Mouse (Mus musculus) inflammation-experienced regulatory T-cells, adult 6 months (primary cell): ENCODE results near the gene 9330161L09Rik. TPM values are rescaled to one million over a fixed set of nuclear protein-coding genes. Genes with fewer than 3 reads are reported as not detected.

ENCODE experiments used
- ATAC-seq: one replicate; pipeline ENCODE4 v1.8.0; 2017
- polyA plus RNA-seq, 3 experiments: library from polyadenylated mRNA; unstranded; fragments of 100-300 nt; shearing (Covaris generic); gene quantifications; one replicate each; pipeline ENCODE4 v1.2.1; 2017

Gene 9330161L09Rik
- polyA plus RNA-seq, 3 experiments from 2014 or later, result 1.1 TPM; not detected in 1

- peak; percentile 99 for ATAC-seq
Measured at GRCm38 (mm10) chr12:103388505-103389347, 18.9 kb downstream of the 9330161L09Rik start, which contains the start of gene Otub2. Gene Otub2, plus strand, starts transcription at chr12:103388682.

DNA sequence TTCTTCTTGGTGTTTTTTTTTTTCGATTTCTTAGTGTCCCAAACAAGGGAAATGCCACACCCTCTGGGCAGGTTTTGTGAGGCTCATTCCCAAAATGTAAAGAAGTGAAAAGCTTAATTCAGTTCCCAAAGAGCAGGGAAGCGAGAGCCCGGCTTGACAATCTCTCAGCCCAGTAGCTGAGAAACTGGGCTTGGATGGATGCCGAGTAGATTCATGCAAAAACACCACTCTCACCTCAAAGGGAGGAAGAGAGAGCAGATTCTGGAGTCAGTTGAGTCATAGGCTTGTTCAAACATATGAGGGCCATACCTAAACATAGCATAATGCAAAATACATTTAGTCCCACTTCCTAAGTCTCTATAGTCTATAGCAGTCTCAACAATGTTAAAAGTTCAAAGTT lies 27.4 kb downstream of the 9330161L09Rik start:
- no peak for ATAC-seq

DNA sequence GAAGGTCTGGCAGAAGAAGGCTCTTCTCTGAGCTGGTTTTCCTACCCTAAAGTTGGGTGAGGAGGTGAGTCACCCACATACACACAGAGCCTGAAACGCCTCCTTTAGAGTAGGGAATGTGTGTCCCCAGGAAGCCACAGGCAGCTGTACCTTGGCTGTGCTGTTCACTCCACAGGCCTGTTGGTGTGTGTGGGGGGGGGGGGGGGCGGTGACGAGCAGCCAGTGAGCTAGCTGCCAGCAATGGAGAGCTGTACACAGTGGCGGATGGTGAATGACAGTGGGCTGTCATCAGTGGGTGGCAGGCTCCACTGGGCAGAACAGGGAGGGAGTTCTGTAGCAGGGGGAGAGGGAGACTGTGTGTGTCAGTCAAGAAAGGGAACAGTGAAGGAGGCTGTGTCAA lies 30.8 kb downstream of the 9330161L09Rik start:
- no peak for ATAC-seq

DNA sequence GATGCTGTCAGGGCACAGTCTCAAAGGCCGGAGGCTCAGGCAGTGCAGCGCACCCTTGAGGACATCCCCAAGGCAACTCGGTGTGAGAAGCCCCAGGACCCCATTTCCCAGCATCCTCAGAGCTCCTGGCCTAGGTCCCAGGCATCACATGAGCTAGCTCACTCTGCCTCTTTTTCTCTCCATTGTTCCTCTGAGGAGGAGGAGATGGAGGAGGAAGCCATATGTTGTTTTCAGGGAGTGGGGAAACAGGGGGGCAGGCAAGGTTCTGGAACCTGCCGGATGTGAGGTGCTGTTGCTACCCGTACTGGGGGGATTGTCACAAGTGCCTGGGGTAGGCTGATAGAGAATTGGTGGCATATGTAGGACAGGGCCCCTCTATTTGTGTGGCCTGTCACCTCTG lies 31.5 kb downstream of the 9330161L09Rik start:
- no peak for ATAC-seq

GRCm38 (mm10) chr12:103373530-103374236 lies 33.9 kb downstream of the 9330161L09Rik start:
- ATAC-seq, result no peak

- peak; percentile 72 for ATAC-seq
Measured at GRCm38 (mm10) chr12:103371711-103372110, 35.9 kb downstream of the 9330161L09Rik start.

GRCm38 (mm10) chr12:103370861-103371260 lies 36.8 kb downstream of the 9330161L09Rik start:
- no peak for ATAC-seq

DNA sequence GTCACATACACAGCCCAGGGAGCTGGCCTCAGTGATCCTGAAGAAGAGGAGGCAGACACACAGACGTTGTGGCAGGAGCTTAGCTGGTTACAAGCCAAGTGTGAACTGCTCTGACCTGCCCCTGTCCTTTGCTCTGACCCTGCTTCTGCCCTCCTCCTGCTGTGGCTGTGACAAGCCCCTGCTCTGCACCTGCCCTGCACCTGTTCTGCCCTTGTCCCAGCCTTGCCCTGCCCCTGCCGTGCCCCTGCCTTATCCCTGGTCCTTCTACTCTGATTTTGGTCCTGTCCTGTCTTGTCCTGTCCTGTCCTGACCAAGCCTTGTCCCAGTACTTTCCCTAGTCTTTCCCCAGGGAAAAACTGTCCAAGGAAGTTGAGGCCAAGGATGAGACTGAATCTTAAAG lies 38.8 kb downstream of the 9330161L09Rik start:
- no peak for ATAC-seq

DNA sequence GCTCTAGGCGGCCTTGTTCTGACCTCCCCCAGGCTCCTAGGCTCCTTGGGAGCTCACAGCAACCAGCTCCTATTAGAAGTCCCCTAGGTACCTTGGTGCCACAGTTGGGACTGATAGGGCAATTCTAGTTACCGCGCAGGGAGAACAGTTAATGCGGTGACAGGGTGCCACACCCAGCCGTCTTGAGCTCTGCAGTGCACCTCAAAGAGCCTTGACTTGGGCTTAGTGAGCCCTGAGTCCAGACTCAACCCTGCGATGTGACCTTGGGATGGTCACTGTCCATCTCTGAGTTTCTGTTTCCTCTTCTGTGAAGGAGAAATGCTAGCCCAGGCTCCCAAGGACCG lies 39.3 kb downstream of the 9330161L09Rik start:
- ATAC-seq, result no peak

- peak; percentile 62 for ATAC-seq
Measured at GRCm38 (mm10) chr12:103367620-103368325, 39.8 kb downstream of the 9330161L09Rik start.

DNA sequence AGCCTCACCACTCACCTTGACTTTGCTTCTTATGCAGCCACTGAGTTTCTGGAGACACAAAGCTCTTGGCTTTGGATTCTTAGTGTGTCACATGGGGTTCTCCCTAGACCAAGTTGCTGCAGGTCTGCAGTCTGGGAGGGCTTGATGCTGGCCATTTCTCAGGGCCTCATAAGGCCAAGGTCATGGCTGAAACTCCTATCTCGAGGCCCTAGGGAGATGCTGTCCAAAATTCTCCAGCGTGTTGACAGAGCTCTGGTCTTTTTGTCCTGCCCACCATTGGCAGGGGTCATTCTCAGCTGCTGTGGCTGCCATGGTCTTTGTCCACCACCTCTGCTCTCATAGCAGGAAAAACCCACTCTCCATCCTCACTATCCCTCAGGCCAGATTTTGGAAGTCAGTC lies 40.4 kb downstream of the 9330161L09Rik start:
- ATAC-seq, result no peak

DNA sequence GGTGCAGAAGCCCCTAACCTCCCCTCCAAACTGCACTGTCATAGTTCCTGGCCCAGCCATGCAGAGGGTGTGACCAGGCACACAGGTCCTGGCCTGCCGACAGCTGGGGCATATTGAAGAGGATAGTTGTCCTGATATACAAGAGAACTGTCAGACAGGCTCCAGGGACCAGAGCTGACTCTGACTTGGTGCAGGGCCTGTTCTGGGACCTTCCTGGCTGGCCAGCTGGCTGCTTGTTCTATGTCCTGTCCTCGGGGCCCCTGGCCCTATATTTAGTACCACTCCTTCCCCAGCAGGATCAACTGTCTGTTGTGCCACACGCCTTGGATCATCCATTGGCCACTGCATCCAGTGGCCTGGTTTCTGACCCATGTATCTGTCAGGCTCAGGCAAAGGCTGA lies 45.3 kb downstream of the 9330161L09Rik start:
- no peak for ATAC-seq

GRCm38 (mm10) chr12:103361539-103362307 lies 45.9 kb downstream of the 9330161L09Rik start:
- no peak for ATAC-seq

DNA sequence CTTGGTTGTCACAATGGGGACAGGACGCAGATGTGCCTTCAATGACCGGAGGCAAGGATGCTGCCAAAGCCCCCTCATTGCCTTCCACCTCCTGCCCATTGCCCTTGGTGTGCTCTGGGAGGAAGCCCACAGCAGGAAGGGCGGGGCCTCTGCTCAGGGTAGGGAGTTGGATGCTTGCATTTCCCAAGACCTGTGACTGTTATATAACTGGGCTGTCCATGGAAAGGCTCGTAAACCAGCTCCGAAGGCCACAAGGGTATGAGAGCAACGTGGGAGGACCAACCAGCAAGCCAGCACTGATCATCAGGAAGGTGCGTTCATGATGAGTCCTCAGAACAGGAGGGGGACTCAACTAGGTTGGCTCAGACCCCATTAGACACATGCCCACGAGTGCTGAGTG lies 46.8 kb downstream of the 9330161L09Rik start:
- ATAC-seq, result no peak

- ATAC-seq, result no peak
Measured at GRCm38 (mm10) chr12:103358951-103359801, 48.4 kb downstream of the 9330161L09Rik start.

- no peak for ATAC-seq
Measured at GRCm38 (mm10) chr12:103358216-103358615, 49.4 kb downstream of the 9330161L09Rik start.

Other genes with a start within 250 kb of the 9330161L09Rik start
- not detected for gene Prima1, start 165.7 kb downstream of the 9330161L09Rik start, polyA plus RNA-seq
- not detected for gene Fam181a, start 96.8 kb downstream of the 9330161L09Rik start, polyA plus RNA-seq
- gene Asb2, start 51.8 kb downstream of the 9330161L09Rik start, polyA plus RNA-seq, result 10 to 100 TPM; 22.5 to 68.5 (median 47.2) TPM
- gene Otub2, start 19.1 kb downstream of the 9330161L09Rik start, polyA plus RNA-seq, result 1 to 10 TPM; 1.3 to 2.3 (median 1.9) TPM
- 100 to 1,000 TPM; 232 to 344 (median 235) TPM for gene Ddx24, start 18.0 kb upstream of the 9330161L09Rik start, polyA plus RNA-seq
- gene Ifi27, start 26.4 kb upstream of the 9330161L09Rik start, polyA plus RNA-seq, result 100 to 1,000 TPM; 291 to 440 (median 388) TPM
- gene Ifi27l2a, start 35.9 kb upstream of the 9330161L09Rik start, polyA plus RNA-seq, result 1,000 to 10,000 TPM in 1 of 3 experiments, 100 to 1,000 TPM in 2; 960 to 1,720 (median 961) TPM
- not detected for gene Ifi27l2b, start 49.4 kb upstream of the 9330161L09Rik start, polyA plus RNA-seq
- under 1 TPM in 1 of 3 experiments, not detected in 2; 0.28 TPM for gene Ppp4r4, start 124.5 kb upstream of the 9330161L09Rik start, polyA plus RNA-seq
- gene Serpina10, start 223.6 kb upstream of the 9330161L09Rik start, polyA plus RNA-seq, result not detected
- not detected for gene Serpina6, start 249.4 kb upstream of the 9330161L09Rik start, polyA plus RNA-seq